Mouse (Mus musculus) liver, embryonic 14.5 days (tissue): ENCODE data around the gene Lamc1.

Experiments used
- CTCF ChIP-seq: IDR thresholded peaks from 2 replicates; pipeline ENCODE4 v1.5.1; 2016; ENCODE audit warnings: antibody characterized with exemption, low read depth, control low read depth
- EP300 ChIP-seq: IDR thresholded peaks from 2 replicates; pipeline ENCODE4 v1.6.1; 2016; ENCODE audit warnings: antibody characterized with exemption, low read depth

GRCm38 (mm10) chr1:153329306-153329705 is 3.3 kb downstream of the Lamc1 start:
- TF ChIP-seq EP300 = no peak
- TF ChIP-seq CTCF = no peak
